Mouse (Mus musculus) hindbrain, embryonic 16.5 days (tissue): Measurements from ENCODE around the gene Rasgrf1. TPM values are rescaled to one million over a fixed set of nuclear protein-coding genes. Genes with fewer than 3 reads are reported as not detected.

ENCODE experiments used
- ATAC-seq: fragments of 200-750 bp; cut with Nextera tagmentation; 2 replicates; pipeline ENCODE4 v1.8.0; 2017; ENCODE audit warnings: moderate TSS enrichment, moderate library complexity
- H3K27ac ChIP-seq: fragments of 300-500 bp; sonication (generic); 2 replicates; pipeline ENCODE4 v1.5.1; 2014; ENCODE audit warnings: low read depth, mild to moderate bottlenecking, control low read depth, low read length, moderate library complexity
- H3K27me3 ChIP-seq: fragments of 300-500 bp; sonication (generic); replicated peaks from 2 replicates; pipeline ENCODE4 v1.6.1; 2014; ENCODE audit warnings: low read length; ENCODE audit not compliant: control insufficient read depth, insufficient read depth
- H3K36me3 ChIP-seq: fragments of 300-500 bp; sonication (generic); 2 replicates; pipeline ENCODE4 v1.6.1; 2014; ENCODE audit warnings: mild to moderate bottlenecking, low read length, moderate library complexity, mixed read lengths; ENCODE audit not compliant: control insufficient read depth, insufficient read depth
- H3K4me1 ChIP-seq: fragments of 300-500 bp; sonication (generic); 2 replicates; pipeline ENCODE4 v1.6.1; 2014; ENCODE audit warnings: low read depth, low read length; ENCODE audit not compliant: control insufficient read depth, insufficient read depth
- H3K4me2 ChIP-seq: fragments of 300-500 bp; sonication (generic); 2 replicates; pipeline ENCODE4 v1.6.1; 2014; ENCODE audit warnings: mild to moderate bottlenecking, low read length, control low read depth, moderate library complexity
- H3K4me3 ChIP-seq: fragments of 300-500 bp; sonication (generic); 2 replicates; pipeline ENCODE4 v1.5.1; 2014; ENCODE audit warnings: mild to moderate bottlenecking, low read length, control low read depth, moderate library complexity
- H3K9ac ChIP-seq: fragments of 300-500 bp; sonication (generic); 2 replicates; pipeline ENCODE4 v1.6.1; 2014; ENCODE audit warnings: low read depth, mild to moderate bottlenecking, control low read depth, low read length, moderate library complexity
- H3K9me3 ChIP-seq: fragments of 300-500 bp; sonication (generic); 2 replicates; pipeline ENCODE4 v1.6.1; 2014; ENCODE audit warnings: mild to moderate bottlenecking, low read length, moderate library complexity; ENCODE audit not compliant: control insufficient read depth
- WGBS: fragments of 180-500 bp; shearing (Covaris S2); extraction: QIAGEN DNeasy Blood & Tissue Kit; methylation state at CpG from one replicate; pipeline ENCODE4 v1.1.7; 2014; 5-methylcytosine and 5-hydroxymethylcytosine counted together
- polyA plus RNA-seq: library from polyadenylated mRNA; unstranded; fragments of >200 nt; fragmentation: Nextera tagmentation; extraction: Ambion mirVana; gene quantifications from 2 replicates; pipeline ENCODE4 v1.2.1, GENCODE M21; 2015

Rasgrf1 gene
- polyA plus RNA-seq, result 13.2 and 19.1 TPM in 2 replicates

DNA sequence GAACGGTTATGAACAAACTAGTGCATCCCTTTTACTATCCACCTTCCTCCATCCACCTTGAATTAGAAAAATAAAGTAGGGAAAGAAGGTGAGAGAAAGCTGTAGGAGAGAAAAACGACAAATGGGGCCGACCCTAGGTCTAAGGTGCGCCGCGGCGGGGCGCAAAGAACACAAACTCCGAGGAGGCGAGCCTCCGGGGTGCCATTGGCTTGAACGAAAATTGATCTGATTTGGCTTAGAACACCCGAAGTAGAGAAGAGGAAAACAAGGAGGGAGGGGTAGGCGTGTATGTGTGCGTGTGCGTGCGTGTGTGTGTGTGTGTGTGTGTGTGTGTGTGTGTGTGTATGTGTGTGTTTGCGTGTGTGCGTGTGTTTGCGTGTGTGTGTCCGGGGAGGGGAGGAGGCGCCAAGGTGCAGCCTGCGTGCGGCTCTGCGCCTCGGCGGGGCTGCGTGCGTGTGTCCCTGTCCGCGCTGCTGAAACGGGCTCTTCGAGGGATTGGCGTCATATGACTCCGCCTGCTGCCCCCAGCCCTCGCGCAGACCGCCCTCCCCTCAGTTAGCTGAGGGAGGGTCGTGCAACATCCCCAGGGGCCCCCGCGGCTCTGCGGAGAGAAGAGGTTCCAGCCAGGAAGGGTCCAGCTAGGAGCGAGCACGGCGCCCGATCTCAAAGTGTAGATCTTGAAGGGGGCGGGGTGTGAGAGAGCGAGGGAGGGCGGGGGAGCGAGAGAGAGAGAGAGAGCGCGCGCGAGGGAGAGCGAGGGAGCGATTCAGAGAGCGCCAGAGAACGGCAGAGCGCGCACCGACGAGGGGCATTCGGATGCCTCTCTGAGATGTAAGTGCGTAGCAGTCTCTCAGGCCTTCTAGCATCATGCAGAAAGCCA is at the start of gene Rasgrf1:
TSS of gene Rasgrf1 (plus strand) at position 778 of the 880 bp plus-strand sequence.
- H3K9me3 ChIP-seq, result no peaks in the 10 kb centered on the region
- peak within 1 kb of the TSS; percentile 57 for H3K4me3 ChIP-seq
- H3K4me1 ChIP-seq, result peaks cover 19% of the 10 kb centered on the region; the same call in 1 of the 2 replicates
- H3K36me3 ChIP-seq, result no peaks in the 10 kb centered on the region
- no peak within 1 kb of the TSS for H3K27ac ChIP-seq
- peak; percentile 89 for ATAC-seq
- WGBS, result under 1% methylated on average over 63 of the region's 64 CpGs
- H3K27me3 ChIP-seq, result peaks cover 47% of the 10 kb centered on the region
- peak within 1 kb of the TSS; percentile 52 for H3K9ac ChIP-seq
- peak within 1 kb of the TSS; percentile 90 for H3K4me2 ChIP-seq

DNA sequence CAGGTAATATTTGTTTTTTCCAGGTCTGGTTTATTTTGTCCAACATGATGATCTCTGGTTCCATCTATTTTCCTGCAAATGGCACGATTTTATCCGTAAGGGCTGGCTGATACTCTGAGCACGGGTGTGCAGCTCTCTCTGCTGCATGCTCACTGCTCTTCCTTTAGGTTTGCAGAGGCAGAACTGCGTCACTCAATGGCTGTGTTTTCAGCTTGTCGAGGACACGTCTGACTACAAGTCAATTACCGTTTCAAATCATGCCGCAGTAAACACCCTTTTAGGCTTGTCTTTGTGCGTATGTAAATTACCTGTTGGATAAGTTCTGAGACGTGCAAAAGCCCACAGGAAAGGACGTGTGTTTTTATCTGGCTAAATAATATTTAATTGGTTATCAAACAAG is 49.6 kb upstream of the Rasgrf1 start:
- no peak overlapping the region for H3K4me3 ChIP-seq
- no peaks in the 10 kb centered on the region for H3K27me3 ChIP-seq
- H3K9me3 ChIP-seq, result no peaks in the 10 kb centered on the region
- H3K27ac ChIP-seq, result no peak overlapping the region
- H3K4me1 ChIP-seq, result peaks cover 3% of the 10 kb centered on the region; the same call in 1 of the 2 replicates
- ATAC-seq, result no peak
- H3K36me3 ChIP-seq, result no peaks in the 10 kb centered on the region
- H3K4me2 ChIP-seq, result no peak overlapping the region
- WGBS, result 49% methylated on average over 11 of the region's 11 CpGs
- H3K9ac ChIP-seq, result no peak overlapping the region

DNA sequence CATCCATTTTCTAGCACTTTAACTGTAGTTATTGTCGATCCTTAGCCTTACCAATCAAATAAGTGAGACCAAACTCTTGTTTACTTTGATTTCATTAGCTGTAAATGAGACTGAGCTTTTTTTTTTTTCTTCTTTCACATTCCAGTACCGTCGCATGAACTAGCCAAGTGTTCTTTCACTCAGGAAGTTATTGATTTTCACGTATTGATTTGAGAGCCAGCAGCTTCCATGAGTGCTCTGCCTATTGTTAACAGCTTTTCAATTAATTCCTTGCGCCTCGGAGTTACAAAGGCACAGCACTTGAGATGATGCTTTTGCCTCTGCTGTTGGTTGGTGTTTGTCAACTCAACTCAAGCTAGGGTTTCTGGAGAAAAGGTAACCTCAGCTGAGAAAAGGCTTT is 49.1 kb upstream of the Rasgrf1 start:
- Histone ChIP-seq H3K27ac (no peak overlapping the region), H3K4me3 (no peak overlapping the region), H3K4me1 (peaks cover 3% of the 10 kb centered on the region; the same call in 1 of the 2 replicates), H3K4me2 (no peak overlapping the region), H3K36me3 (no peaks in the 10 kb centered on the region), H3K9ac (no peak overlapping the region), H3K27me3 (no peaks in the 10 kb centered on the region), H3K9me3 (no peaks in the 10 kb centered on the region)
- ATAC-seq, result no peak
- 48% methylated on average over 6 of the region's 6 CpGs for WGBS

DNA sequence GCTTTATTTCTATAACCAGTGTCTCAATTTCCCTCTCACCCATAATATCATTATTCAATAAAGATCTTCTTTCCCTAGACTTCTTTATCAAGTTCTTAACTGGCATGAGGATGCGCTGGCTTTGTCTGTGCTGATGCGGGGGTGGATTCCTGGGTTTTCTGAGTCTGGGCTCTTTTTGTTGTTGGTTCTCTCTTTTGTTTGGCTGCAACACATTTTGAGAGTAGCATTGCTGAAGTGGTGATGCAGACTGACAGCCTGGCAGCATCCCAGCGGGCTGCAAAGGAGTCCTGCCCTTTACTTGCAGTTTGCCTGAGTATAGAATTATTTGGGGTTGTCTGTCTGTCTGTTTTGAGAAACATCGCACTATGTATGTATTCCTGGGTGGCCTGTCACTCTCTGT is 42.6 kb upstream of the Rasgrf1 start:
- Histone ChIP-seq H3K27ac (no peak overlapping the region), H3K4me2 (no peak overlapping the region), H3K4me1 (0 out of 2 replicates have a peak, but pooled peaks cover 4% of the 10 kb centered on the region), H3K27me3 (peaks cover 5% of the 10 kb centered on the region), H3K4me3 (no peak overlapping the region), H3K9ac (no peak overlapping the region), H3K36me3 (no peaks in the 10 kb centered on the region), H3K9me3 (no peaks in the 10 kb centered on the region)
- WGBS, result 25% methylated on average over 4 of the region's 4 CpGs
- ATAC-seq, result no peak

DNA sequence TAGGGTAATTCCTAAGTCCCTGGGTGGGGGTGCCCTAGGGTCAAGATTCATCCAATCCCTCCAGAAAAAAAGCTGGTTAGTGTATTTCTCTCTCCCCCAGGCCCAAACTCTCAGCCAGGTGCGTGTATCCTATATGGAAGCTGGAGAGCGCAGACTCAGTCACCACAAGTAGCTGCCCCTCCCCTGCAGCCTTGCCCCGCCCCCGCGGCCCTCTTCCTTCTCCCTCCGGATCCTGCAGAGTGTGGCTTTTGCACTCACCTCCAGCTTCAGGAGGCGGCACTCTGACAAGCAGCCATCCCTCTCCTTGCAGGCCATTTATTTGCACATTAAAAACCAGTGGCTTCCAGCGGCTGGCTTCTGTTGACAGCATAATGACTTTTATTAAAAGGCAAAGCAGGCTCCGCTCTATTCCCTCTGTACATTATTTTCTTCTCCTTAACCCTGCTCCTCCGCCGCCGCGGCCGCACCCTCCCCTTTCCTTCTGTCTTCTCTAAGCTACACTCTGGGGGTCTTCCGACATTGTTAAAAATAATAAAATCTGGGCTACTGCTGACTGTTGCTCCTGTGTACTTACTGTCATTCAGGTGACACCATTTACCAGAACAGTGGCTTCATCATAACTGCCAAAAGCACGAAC is 41.5 kb upstream of the Rasgrf1 start:
- 3% methylated on average over 16 of the region's 16 CpGs for whole genome bisulfite sequencing
- H3K9ac ChIP-seq, result no peak overlapping the region; the same call in 1 of the 2 replicates
- peaks cover 10% of the 10 kb centered on the region for H3K27me3 ChIP-seq

DNA sequence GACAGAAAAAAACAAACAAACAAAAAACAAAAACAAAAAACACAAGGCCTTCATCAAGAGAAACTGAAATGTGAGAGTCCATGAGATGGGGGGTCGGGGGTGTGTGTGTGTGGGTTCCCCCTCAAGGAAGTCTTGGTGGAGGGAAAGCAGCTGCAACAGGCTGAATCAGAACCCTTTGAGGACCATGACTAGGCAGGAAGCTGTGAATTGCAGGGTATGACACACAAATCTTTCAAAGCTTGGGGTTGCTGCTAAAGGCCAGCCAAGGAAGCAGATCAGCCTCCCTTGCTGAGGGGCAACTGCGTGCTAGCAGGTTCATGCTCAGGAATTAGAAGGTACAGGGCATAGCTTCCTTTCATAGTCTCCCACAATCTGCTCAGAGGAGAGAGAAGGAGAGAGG is 40.1 kb upstream of the Rasgrf1 start:
- H3K4me3 ChIP-seq, result no peak overlapping the region
- H3K4me1 ChIP-seq, result 0 out of 2 replicates have a peak, but pooled peaks cover 4% of the 10 kb centered on the region
- no peak overlapping the region for H3K4me2 ChIP-seq
- H3K9me3 ChIP-seq, result no peaks in the 10 kb centered on the region
- ATAC-seq, result no peak
- 30% methylated on average over 2 of the region's 2 CpGs for WGBS
- H3K27ac ChIP-seq, result no peak overlapping the region
- H3K9ac ChIP-seq, result no peak overlapping the region
- H3K36me3 ChIP-seq, result no peaks in the 10 kb centered on the region
- peaks cover 10% of the 10 kb centered on the region for H3K27me3 ChIP-seq

More for the DNA sequence above, 41.5 kb upstream of the Rasgrf1 start:
- no peaks in the 10 kb centered on the region for H3K9me3 ChIP-seq
- peak; percentile 73 for ATAC-seq
- 0 out of 2 replicates have a peak, but pooled peaks cover 4% of the 10 kb centered on the region for H3K4me1 ChIP-seq
- peak overlapping the region; percentile 41 for H3K4me2 ChIP-seq
- no peaks in the 10 kb centered on the region for H3K36me3 ChIP-seq
- no peak overlapping the region for H3K27ac ChIP-seq
- peak overlapping the region; percentile 14; the same call in 1 of the 2 replicates for H3K4me3 ChIP-seq

DNA sequence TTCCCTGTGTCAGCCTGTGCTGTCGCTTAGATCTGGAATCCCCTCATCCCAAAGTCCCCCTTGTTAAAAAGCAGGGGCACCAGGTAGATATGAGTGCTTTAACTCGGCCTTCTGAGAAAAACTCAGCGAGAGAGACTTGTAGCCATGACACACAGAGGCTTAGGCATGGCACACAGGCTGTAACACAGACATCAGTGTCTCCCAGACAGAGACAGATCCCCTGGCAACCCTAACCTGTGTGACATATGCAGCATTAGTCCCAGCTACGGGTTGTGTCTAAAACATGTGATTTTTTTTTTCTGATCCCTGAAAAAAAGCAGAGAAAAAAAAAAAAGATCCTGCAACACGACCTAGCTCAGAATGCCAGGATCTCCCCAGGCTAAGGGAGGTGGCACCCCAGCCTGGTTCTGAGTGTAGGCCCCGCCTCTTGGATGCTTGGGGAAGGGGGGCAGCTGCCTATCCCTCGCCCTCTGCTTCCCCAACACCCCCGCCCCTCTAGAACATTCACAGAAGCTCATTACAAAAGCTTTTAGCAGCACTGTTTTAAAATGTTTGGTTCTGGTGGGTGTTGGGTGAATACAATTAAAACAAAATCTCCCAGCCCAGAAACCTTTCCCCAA is 39.1 kb upstream of the Rasgrf1 start:
- 6% methylated on average over 8 of the region's 8 CpGs for WGBS
- Histone ChIP-seq H3K4me1 (0 out of 2 replicates have a peak, but pooled peaks cover 4% of the 10 kb centered on the region), H3K4me3 (no peak overlapping the region), H3K9ac (no peak overlapping the region), H3K9me3 (no peaks in the 10 kb centered on the region), H3K27me3 (peaks cover 14% of the 10 kb centered on the region), H3K36me3 (no peaks in the 10 kb centered on the region), H3K4me2 (no peak overlapping the region), H3K27ac (no peak overlapping the region)
- no peak for ATAC-seq

DNA sequence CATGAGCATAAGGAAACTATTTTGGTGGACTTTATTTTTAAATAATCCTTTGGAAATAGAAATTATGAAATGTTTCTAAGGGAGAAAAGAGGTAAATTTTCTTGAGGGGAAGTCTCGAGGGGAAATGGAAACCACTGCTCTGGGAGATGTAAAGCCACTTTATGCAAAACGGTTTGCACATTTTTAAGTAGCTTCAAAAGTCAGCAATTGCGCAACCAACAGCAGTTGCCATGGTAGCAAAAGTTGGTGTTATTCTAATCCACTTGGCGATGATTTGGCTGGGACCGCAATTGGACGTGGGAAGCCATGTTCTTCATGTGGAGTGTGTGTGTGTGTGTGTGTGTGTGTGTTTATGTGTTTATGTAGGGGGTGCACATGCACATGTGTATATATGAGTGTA is 37.6 kb upstream of the Rasgrf1 start:
- Histone ChIP-seq H3K27me3 (peaks cover 14% of the 10 kb centered on the region), H3K9ac (no peak overlapping the region), H3K27ac (no peak overlapping the region), H3K4me3 (no peak overlapping the region), H3K36me3 (no peaks in the 10 kb centered on the region), H3K4me2 (no peak overlapping the region), H3K9me3 (no peaks in the 10 kb centered on the region), H3K4me1 (0 out of 2 replicates have a peak, but pooled peaks cover 4% of the 10 kb centered on the region)
- 72% methylated on average over 6 of the region's 6 CpGs for WGBS
- no peak for ATAC-seq

DNA sequence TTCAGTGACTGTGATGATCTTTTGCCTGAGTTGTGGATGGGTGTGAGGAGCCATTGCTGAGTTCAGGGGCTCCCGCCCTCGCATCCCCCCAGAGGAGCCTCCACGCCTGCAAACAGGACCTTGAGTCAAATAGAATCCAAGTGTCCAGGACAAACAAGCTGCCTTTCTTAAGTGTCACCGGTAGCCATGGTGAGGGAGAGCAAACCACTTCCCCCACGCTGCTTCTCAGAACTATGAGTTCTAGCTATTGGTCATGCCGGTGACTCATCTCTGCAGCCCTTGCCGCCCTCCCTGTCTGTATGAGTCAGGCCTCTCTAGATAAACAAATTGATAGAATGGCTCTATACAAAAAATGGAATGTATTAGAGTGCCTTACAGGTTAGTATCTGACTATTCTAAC is 35.3 kb upstream of the Rasgrf1 start:
- no peaks in the 10 kb centered on the region for H3K4me1 ChIP-seq
- H3K27ac ChIP-seq, result no peak overlapping the region
- no peaks in the 10 kb centered on the region; the same call in 1 of the 2 replicates for H3K9me3 ChIP-seq
- H3K27me3 ChIP-seq, result peaks cover 9% of the 10 kb centered on the region
- H3K4me2 ChIP-seq, result no peak overlapping the region
- H3K36me3 ChIP-seq, result no peaks in the 10 kb centered on the region
- no peak overlapping the region for H3K9ac ChIP-seq
- ATAC-seq, result no peak
- WGBS, result 53% methylated on average over 7 of the region's 7 CpGs
- no peak overlapping the region for H3K4me3 ChIP-seq
